Mouse (Mus musculus) kidney, postnatal 10 days (tissue): ENCODE data around the gene Atp6ap1.

ENCODE experiments used
- DNase-seq: peaks from one replicate; pipeline ENCODE4 v3.0.0; 2021; ENCODE audit warnings: mixed read lengths

Atp6ap1 gene

DNA sequence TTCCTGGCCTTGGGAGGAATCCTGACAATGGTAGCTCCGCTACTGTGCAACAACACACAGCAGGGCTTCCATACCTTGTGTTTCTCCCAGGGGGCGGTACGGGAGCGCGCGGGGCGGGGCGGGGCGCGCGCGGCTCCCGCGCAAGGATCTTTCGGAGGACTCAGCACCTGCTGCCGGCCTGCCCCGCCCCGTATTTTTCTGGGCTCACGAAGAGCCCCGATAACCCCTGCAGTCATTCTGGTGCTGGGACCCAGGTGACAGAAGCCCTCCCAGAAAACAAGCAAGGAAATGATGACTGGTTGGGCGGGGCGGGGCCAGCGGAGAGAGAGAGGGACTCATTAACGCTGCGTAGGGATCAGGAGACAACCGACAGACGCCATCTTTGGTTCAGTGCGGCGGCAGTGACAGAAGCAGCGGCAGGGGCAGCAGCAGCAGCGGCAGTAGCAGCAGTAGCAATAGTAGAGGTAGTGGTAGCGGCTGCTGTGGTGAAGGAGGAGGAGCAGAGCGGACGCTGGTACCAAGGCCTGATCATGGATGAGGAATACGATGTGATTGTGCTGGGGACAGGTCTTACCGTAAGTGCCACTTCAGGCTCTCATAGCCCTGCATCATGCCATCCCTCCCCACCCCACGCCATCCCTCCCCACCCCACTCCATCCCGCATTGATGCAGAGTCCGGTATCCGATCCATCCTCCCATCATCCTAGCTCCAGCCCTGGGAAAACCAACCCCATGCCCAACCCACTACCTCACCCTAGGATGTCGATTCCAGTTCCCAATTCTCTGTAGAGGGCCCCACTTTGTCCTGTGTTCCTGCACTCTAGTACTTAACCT is 8.2 kb downstream of the Atp6ap1 start, which contains the start of gene Gdi1:
TSS of gene Gdi1 (plus strand) at position 132 of the 834 bp plus-strand sequence.
- peak; percentile 82 for DNase-seq

DNA sequence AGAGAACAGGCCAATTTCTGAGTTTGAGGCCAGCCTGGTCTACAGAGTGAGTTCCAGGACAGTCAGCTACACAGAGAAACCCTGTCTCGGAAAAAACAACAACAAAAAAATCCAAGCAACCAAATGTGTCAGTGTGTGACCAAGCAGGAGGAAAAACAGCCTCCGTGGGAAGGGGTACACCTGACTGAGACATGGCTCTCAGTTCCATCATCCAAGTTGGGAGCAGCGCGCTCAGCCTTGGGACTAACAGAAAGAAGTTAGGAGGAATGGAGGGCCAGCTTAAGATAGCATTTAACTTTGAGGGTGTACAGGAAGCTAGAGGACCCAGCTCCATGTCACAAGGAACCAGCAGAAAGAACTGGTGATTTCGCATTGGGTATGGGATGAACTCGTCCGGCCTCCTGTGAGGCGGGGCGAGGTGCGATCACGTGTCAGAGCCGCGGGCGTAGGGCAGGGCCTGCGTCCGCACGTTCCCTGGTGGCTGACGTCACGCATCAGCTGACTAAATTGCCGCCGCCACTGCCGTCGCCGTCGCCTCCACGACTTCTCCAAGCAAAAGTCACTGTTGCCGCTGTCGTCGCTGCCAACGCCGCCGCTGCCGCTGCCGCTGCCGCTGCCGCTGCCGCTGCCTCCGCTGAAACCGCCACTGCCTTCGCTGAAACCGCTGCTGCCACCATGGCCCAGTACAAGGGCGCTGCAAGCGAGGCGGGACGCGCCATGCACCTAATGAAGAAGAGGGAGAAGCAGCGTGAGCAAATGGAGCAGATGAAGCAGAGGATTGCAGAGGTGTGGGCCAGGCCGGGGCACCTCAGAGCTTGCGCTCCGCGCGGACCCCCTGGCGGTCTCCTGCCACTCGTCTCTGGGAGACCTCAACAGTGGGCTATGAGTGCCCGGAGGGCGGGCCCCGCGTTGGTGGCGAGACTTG is 15.9 kb downstream of the Atp6ap1 start, which contains the start of gene Fam50a:
TSS of gene Fam50a (plus strand) at position 494 of the 925 bp plus-strand sequence.
- peak; percentile 94 for DNase-seq

- DNase-seq, result peak; percentile 81
Observed at GRCm38 (mm10) chrX:74328725-74329161, 31.8 kb downstream of the Atp6ap1 start, which contains the start of gene Plxna3. Plxna3 (plus strand) TSS chrX:74329066.

GRCm38 (mm10) chrX:74329215-74329671 is 32.3 kb downstream of the Atp6ap1 start:
- DNase-seq, result no peak

DNA sequence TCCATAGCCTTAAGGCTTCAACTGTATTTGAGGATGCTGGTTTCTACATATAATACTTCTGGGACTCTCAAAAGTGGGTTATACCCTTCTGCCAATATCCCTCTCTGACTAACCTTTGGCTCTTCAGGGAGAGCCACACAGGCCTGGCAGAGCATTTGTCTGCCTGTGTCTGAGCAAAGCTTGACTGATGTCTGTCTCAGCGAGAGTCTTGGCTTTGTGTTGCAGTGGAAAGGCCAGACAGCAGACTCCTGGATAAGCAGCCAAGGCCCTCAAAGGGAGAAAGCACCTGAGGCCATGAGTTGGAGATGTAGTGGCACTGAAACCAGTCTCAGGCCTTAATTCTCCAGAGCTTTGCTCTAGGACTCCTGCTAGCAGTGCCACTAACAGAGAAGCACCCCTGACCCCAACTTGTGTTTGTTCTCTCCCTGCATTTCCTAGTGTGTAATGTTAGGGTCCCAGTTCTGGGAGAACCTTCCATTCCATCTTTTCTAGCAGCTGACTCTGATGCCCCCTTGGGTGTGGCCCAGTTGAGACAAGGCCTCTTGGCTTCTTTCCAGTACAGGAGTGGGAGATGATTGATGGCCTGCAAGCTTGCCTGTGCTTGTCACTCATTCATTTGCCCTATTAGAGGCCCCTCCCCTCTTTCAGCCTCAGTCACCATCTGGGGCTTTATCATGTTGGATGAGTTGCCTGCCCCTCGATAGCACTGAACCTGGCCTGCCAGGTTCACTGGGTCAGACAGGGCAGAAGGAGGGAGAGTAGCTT is 33.5 kb downstream of the Atp6ap1 start:
- DNase-seq, result no peak

GRCm38 (mm10) chrX:74352645-74353466 is 56.0 kb downstream of the Atp6ap1 start:
- DNase-seq, result no peak

GRCm38 (mm10) chrX:74353467-74353770 is 56.5 kb downstream of the Atp6ap1 start, which contains the start of gene Lage3:
Lage3 (minus strand) TSS chrX:74353618.
- peak; percentile 89 for DNase-seq
